Mouse (Mus musculus) neural tube, embryonic 15.5 days (tissue): Measurements from ENCODE around the gene Hist1h2ad. TPM values are rescaled to one million over a fixed set of nuclear protein-coding genes. Genes with fewer than 3 reads are reported as not detected.

Source experiments
- ATAC-seq: fragments of 200-750 bp; cut with Nextera tagmentation; 2 replicates; pipeline ENCODE4 v1.8.0; 2017; ENCODE audit warnings: mild to moderate bottlenecking, moderate TSS enrichment, moderate library complexity; ENCODE audit not compliant: low FRiP score
- H3K27ac ChIP-seq: fragments of 300-500 bp; sonication (generic); replicated peaks from 2 replicates; pipeline ENCODE4 v1.5.1; 2015; ENCODE audit warnings: mild to moderate bottlenecking, inconsistent platforms
- H3K27me3 ChIP-seq: fragments of 300-500 bp; sonication (generic); replicated peaks from 2 replicates; pipeline ENCODE4 v1.6.1; 2015; ENCODE audit warnings: inconsistent platforms
- H3K36me3 ChIP-seq: fragments of 300-500 bp; sonication (generic); 2 replicates; pipeline ENCODE4 v1.6.1; 2015; ENCODE audit warnings: inconsistent platforms
- H3K4me1 ChIP-seq: fragments of 300-500 bp; sonication (generic); 2 replicates; pipeline ENCODE4 v1.6.1; 2015; ENCODE audit warnings: inconsistent platforms
- H3K4me2 ChIP-seq: fragments of 300-500 bp; sonication (generic); 2 replicates; pipeline ENCODE4 v1.6.1; 2015; ENCODE audit warnings: inconsistent platforms, mild to moderate bottlenecking, moderate library complexity
- H3K4me3 ChIP-seq: fragments of 300-500 bp; sonication (generic); replicated peaks from 2 replicates; pipeline ENCODE4 v1.5.1; 2015; ENCODE audit warnings: mild to moderate bottlenecking, inconsistent platforms
- H3K9ac ChIP-seq: fragments of 300-500 bp; sonication (generic); replicated peaks from 2 replicates; pipeline ENCODE4 v1.6.1; 2015; ENCODE audit warnings: mild to moderate bottlenecking, inconsistent platforms
- H3K9me3 ChIP-seq: fragments of 300-500 bp; sonication (generic); replicated peaks from 2 replicates; pipeline ENCODE4 v1.6.1; 2016; ENCODE audit warnings: inconsistent platforms
- WGBS: fragments of 180-500 bp; shearing (Covaris S2); methylation state at CpG from one replicate; pipeline ENCODE4 v1.1.7; 2015; ENCODE audit warnings: mixed read lengths; 5-methylcytosine and 5-hydroxymethylcytosine counted together
- polyA plus RNA-seq: library from polyadenylated mRNA; unstranded; fragments of >200 nt; fragmentation: Nextera tagmentation; extraction: Ambion mirVana; gene quantifications from 2 replicates; pipeline ENCODE4 v1.2.1, GENCODE M21; 2015

Gene Hist1h2ad
- polyA plus RNA-seq, 1 experiment from 2014 or later: not detected

- ATAC-seq: no peak
- Histone ChIP-seq H3K27me3 (no peaks in the 10 kb centered on the region), H3K4me1 (no peaks in the 10 kb centered on the region), H3K36me3 (no peaks in the 10 kb centered on the region), H3K9ac (no peak overlapping the region), H3K9me3 (no peaks in the 10 kb centered on the region), H3K4me2 (no peak overlapping the region), H3K4me3 (no peak overlapping the region), H3K27ac (no peak overlapping the region)
- 82% methylated on average over 2 of the region's 2 CpGs for WGBS
These were observed 21.0 kb downstream of the Hist1h2ad start for GRCm38 (mm10) chr13:23595185-23595584.

GRCm38 (mm10) chr13:23595622-23596372, 21.6 kb downstream of the Hist1h2ad start:
- no peaks in the 10 kb centered on the region for H3K4me1 ChIP-seq
- H3K4me3 ChIP-seq: no peak overlapping the region
- H3K9ac ChIP-seq: no peak overlapping the region
- H3K27ac ChIP-seq: no peak overlapping the region
- no peak for ATAC-seq
- H3K4me2 ChIP-seq: no peak overlapping the region
- 86% methylated on average over 7 of the region's 7 CpGs for WGBS
- no peaks in the 10 kb centered on the region for H3K9me3 ChIP-seq
- H3K36me3 ChIP-seq: no peaks in the 10 kb centered on the region
- H3K27me3 ChIP-seq: no peaks in the 10 kb centered on the region

GRCm38 (mm10) chr13:23597957-23598356, 23.8 kb downstream of the Hist1h2ad start:
- Histone ChIP-seq H3K27ac (no peak overlapping the region), H3K9me3 (no peaks in the 10 kb centered on the region), H3K9ac (no peak overlapping the region), H3K4me1 (no peaks in the 10 kb centered on the region), H3K27me3 (no peaks in the 10 kb centered on the region), H3K4me2 (no peak overlapping the region), H3K4me3 (no peak overlapping the region), H3K36me3 (no peaks in the 10 kb centered on the region)
- 8% methylated on average over 9 of the region's 9 CpGs for WGBS
- no peak for ATAC-seq

- Histone ChIP-seq H3K4me1 (no peaks in the 10 kb centered on the region), H3K27me3 (no peaks in the 10 kb centered on the region), H3K4me2 (no peak overlapping the region), H3K27ac (no peak overlapping the region), H3K9me3 (no peaks in the 10 kb centered on the region), H3K36me3 (no peaks in the 10 kb centered on the region), H3K9ac (no peak overlapping the region), H3K4me3 (no peak overlapping the region)
- WGBS: 87% methylated on average over 7 of the region's 7 CpGs
- ATAC-seq: no peak
These were observed 29.1 kb downstream of the Hist1h2ad start for GRCm38 (mm10) chr13:23603182-23603699.

GRCm38 (mm10) chr13:23604452-23604851, 30.3 kb downstream of the Hist1h2ad start:
- H3K4me3 ChIP-seq: no peak overlapping the region
- ATAC-seq: no peak
- WGBS: 78% methylated on average over 3 of the region's 3 CpGs
- no peaks in the 10 kb centered on the region for H3K9me3 ChIP-seq
- no peaks in the 10 kb centered on the region for H3K27me3 ChIP-seq
- no peaks in the 10 kb centered on the region for H3K36me3 ChIP-seq
- H3K27ac ChIP-seq: no peak overlapping the region
- no peak overlapping the region for H3K9ac ChIP-seq
- H3K4me1 ChIP-seq: no peaks in the 10 kb centered on the region
- no peak overlapping the region for H3K4me2 ChIP-seq

GRCm38 (mm10) chr13:23605052-23605451, 30.9 kb downstream of the Hist1h2ad start:
- H3K4me1 ChIP-seq: no peaks in the 10 kb centered on the region
- no peak overlapping the region for H3K27ac ChIP-seq
- H3K9me3 ChIP-seq: no peaks in the 10 kb centered on the region
- no peaks in the 10 kb centered on the region for H3K27me3 ChIP-seq
- H3K36me3 ChIP-seq: no peaks in the 10 kb centered on the region
- no peak overlapping the region for H3K9ac ChIP-seq
- H3K4me3 ChIP-seq: no peak overlapping the region
- ATAC-seq: no peak
- 92% methylated on average over 3 of the region's 3 CpGs for WGBS
- no peak overlapping the region for H3K4me2 ChIP-seq

GRCm38 (mm10) chr13:23609209-23609608, 35.0 kb downstream of the Hist1h2ad start:
- Histone ChIP-seq H3K27me3 (no peaks in the 10 kb centered on the region), H3K9ac (no peak overlapping the region), H3K4me3 (no peak overlapping the region), H3K36me3 (no peaks in the 10 kb centered on the region), H3K27ac (no peak overlapping the region), H3K4me2 (no peak overlapping the region), H3K9me3 (no peaks in the 10 kb centered on the region), H3K4me1 (no peaks in the 10 kb centered on the region)
- 90% methylated on average over 4 of the region's 4 CpGs for WGBS
- no peak for ATAC-seq

- Histone ChIP-seq H3K4me3 (no peak overlapping the region), H3K4me2 (no peak overlapping the region), H3K4me1 (no peaks in the 10 kb centered on the region), H3K27ac (no peak overlapping the region), H3K36me3 (no peaks in the 10 kb centered on the region), H3K27me3 (no peaks in the 10 kb centered on the region), H3K9me3 (no peaks in the 10 kb centered on the region), H3K9ac (no peak overlapping the region)
- no peak for ATAC-seq
These were observed 35.7 kb downstream of the Hist1h2ad start for GRCm38 (mm10) chr13:23609844-23610243.

- H3K4me3 ChIP-seq: no peak overlapping the region
- H3K4me2 ChIP-seq: no peak overlapping the region
- H3K36me3 ChIP-seq: no peaks in the 10 kb centered on the region
- no peaks in the 10 kb centered on the region for H3K27me3 ChIP-seq
- H3K9me3 ChIP-seq: no peaks in the 10 kb centered on the region
- 90% methylated on average over 2 of the region's 2 CpGs for whole genome bisulfite sequencing
- no peak overlapping the region for H3K9ac ChIP-seq
- no peak overlapping the region for H3K27ac ChIP-seq
- H3K4me1 ChIP-seq: no peaks in the 10 kb centered on the region
- ATAC-seq: no peak
These were observed 36.2 kb downstream of the Hist1h2ad start for GRCm38 (mm10) chr13:23610393-23610792.

- Histone ChIP-seq H3K4me2 (no peak overlapping the region), H3K4me3 (no peak overlapping the region), H3K27me3 (no peaks in the 10 kb centered on the region), H3K36me3 (no peaks in the 10 kb centered on the region), H3K4me1 (no peaks in the 10 kb centered on the region), H3K27ac (no peak overlapping the region), H3K9me3 (no peaks in the 10 kb centered on the region), H3K9ac (no peak overlapping the region)
- no peak for ATAC-seq
- 91% methylated on average over 3 of the region's 3 CpGs for WGBS
These were observed 37.5 kb downstream of the Hist1h2ad start for GRCm38 (mm10) chr13:23611638-23612037.

- WGBS: 47% methylated on average over 12 of the region's 12 CpGs
- ATAC-seq: no peak
These were observed 46.0 kb downstream of the Hist1h2ad start for GRCm38 (mm10) chr13:23620056-23620732.

More at GRCm38 (mm10) chr13:23620056-23620732, 46.0 kb downstream of the Hist1h2ad start:
- peak overlapping the region; percentile 95 for H3K27ac ChIP-seq
- H3K36me3 ChIP-seq: no peaks in the 10 kb centered on the region
- H3K4me3 ChIP-seq: peak overlapping the region; percentile 58
- no peaks in the 10 kb centered on the region for H3K27me3 ChIP-seq
- H3K9ac ChIP-seq: peak overlapping the region; percentile 68
- peaks cover 26% of the 10 kb centered on the region for H3K4me1 ChIP-seq
- no peaks in the 10 kb centered on the region for H3K9me3 ChIP-seq
- peak overlapping the region; percentile 99 for H3K4me2 ChIP-seq
